Mouse (Mus musculus): Measurements from ENCODE around the gene Taf1. TPM values are rescaled to one million over a fixed set of nuclear protein-coding genes. Genes with fewer than 3 reads are reported as not detected.

Taf1 gene
- total RNA-seq (2023; ENCODE audit: inconsistent age): 54.1 to 59.7 TPM (median 56.4 TPM) in 4 replicates

GRCm38 (mm10) chrX:101532347-101533221 is at the start of gene Taf1:
Gene Taf1, plus strand, starts transcription at chrX:101532734.

GRCm38 (mm10) chrX:101639741-101640166 is 107.2 kb downstream of the Taf1 start, which contains the start of gene Ogt:
Gene Ogt, plus strand, starts transcription at chrX:101640060.

Other genes starting within 250 kb of the Taf1 start
- 0.15 to 0.80 TPM (median 0.38 TPM) in 4 replicates for gene Nlgn3, start 233.6 kb upstream of the Taf1 start, total RNA-seq (2023; ENCODE audit: inconsistent age)
- gene Gjb1, start 156.4 kb upstream of the Taf1 start, total RNA-seq (2023; ENCODE audit: inconsistent age): not detected in 4 replicates
- 34.0 to 38.6 TPM (median 36.4 TPM) in 4 replicates for gene Zmym3, start 111.9 kb upstream of the Taf1 start, total RNA-seq (2023; ENCODE audit: inconsistent age)
- gene Nono, start 103.4 kb upstream of the Taf1 start, total RNA-seq (2023; ENCODE audit: inconsistent age): 196 to 212 TPM (median 205 TPM) in 4 replicates
- gene Itgb1bp2, start 83.6 kb upstream of the Taf1 start, total RNA-seq (2023; ENCODE audit: inconsistent age): 0.75 to 2.2 TPM (median 1.6 TPM) in 4 replicates
- 180 to 207 TPM (median 197 TPM) in 4 replicates for gene Ogt, start 107.3 kb downstream of the Taf1 start, total RNA-seq (2023; ENCODE audit: inconsistent age)
- gene Cxcr3, start 201.5 kb downstream of the Taf1 start, total RNA-seq (2023; ENCODE audit: inconsistent age): 0.39 to 0.78 TPM (median 0.74 TPM) in 3 of 4 replicates, not detected in the other

All from B cell, adult (primary cell).